Mouse (Mus musculus): ENCODE results near the gene Ptpa. TPM values are rescaled to one million over a fixed set of nuclear protein-coding genes. Genes with fewer than 3 reads are reported as not detected.

Ptpa gene
- polyA plus RNA-seq, 1 experiment from 2014 or later = 66.6 TPM

- Histone ChIP-seq H3K4me3 (ENCODE audit: low read depth, low read length) (peak overlapping the region; percentile 92), H3K27ac (ENCODE audit: low read depth, low read length) (peak overlapping the region; percentile 80), H3K9ac (ENCODE audit: low read length) (peak overlapping the region; percentile 95), H3K27me3 (replicated peaks; ENCODE audit: control insufficient read depth, insufficient read depth, low read length) (no peaks in the 10 kb centered on the region), H3K36me3 (ENCODE audit: control insufficient read depth, insufficient read depth, low read length) (no peaks in the 10 kb centered on the region), H3K4me1 (ENCODE audit: control insufficient read depth, insufficient read depth, low read length) (peaks cover 16% of the 10 kb centered on the region; the same call in 1 of the 2 replicates), H3K9me3 (replicated peaks; ENCODE audit: control insufficient read depth, low read length) (no peaks in the 10 kb centered on the region), H3K4me2 (ENCODE audit: low read length) (peak overlapping the region; percentile 87)
- DNase-seq (ENCODE audit: low spot score) (peak; percentile 18), ATAC-seq (no peak)
- WGBS = 9% methylated on average over 8 of the region's 8 CpGs
These were observed 55.2 kb downstream of the Ptpa start for GRCm38 (mm10) chr2:30471051-30471450.

GRCm38 (mm10) chr2:30471795-30472720 lies 56.2 kb downstream of the Ptpa start:
- peak overlapping the region; percentile 95 for H3K9ac ChIP-seq (ENCODE audit: low read length)
- ATAC-seq (peak; percentile 30), DNase-seq (ENCODE audit: low spot score) (peak; percentile 91)
- H3K4me2 ChIP-seq (ENCODE audit: low read length) = peak overlapping the region; percentile 87
- peaks cover 16% of the 10 kb centered on the region; the same call in 1 of the 2 replicates for H3K4me1 ChIP-seq (ENCODE audit: control insufficient read depth, insufficient read depth, low read length)
- WGBS = under 1% methylated on average over 45 of the region's 51 CpGs
- no peaks in the 10 kb centered on the region for H3K36me3 ChIP-seq (ENCODE audit: control insufficient read depth, insufficient read depth, low read length)
- peak overlapping the region; percentile 90 for H3K27ac ChIP-seq (ENCODE audit: low read depth, low read length)
- H3K4me3 ChIP-seq (ENCODE audit: low read depth, low read length) = peak overlapping the region; percentile 92
- no peaks in the 10 kb centered on the region for H3K9me3 ChIP-seq (replicated peaks; ENCODE audit: control insufficient read depth, low read length)
- H3K27me3 ChIP-seq (replicated peaks; ENCODE audit: control insufficient read depth, insufficient read depth, low read length) = no peaks in the 10 kb centered on the region

- H3K27ac ChIP-seq (ENCODE audit: low read depth, low read length) = peak overlapping the region; percentile 90
- no peaks in the 10 kb centered on the region for H3K27me3 ChIP-seq (replicated peaks; ENCODE audit: control insufficient read depth, insufficient read depth, low read length)
- DNase-seq (ENCODE audit: low spot score) (peak; percentile 58), ATAC-seq (no peak)
- no peaks in the 10 kb centered on the region for H3K9me3 ChIP-seq (replicated peaks; ENCODE audit: control insufficient read depth, low read length)
- H3K4me3 ChIP-seq (ENCODE audit: low read depth, low read length) = peak overlapping the region; percentile 92
- H3K36me3 ChIP-seq (ENCODE audit: control insufficient read depth, insufficient read depth, low read length) = no peaks in the 10 kb centered on the region
- H3K9ac ChIP-seq (ENCODE audit: low read length) = peak overlapping the region; percentile 95
- H3K4me2 ChIP-seq (ENCODE audit: low read length) = peak overlapping the region; percentile 87
- WGBS = under 1% methylated on average over 59 of the region's 60 CpGs
- H3K4me1 ChIP-seq (ENCODE audit: control insufficient read depth, insufficient read depth, low read length) = peaks cover 16% of the 10 kb centered on the region; the same call in 1 of the 2 replicates
These were observed 57.0 kb downstream of the Ptpa start for GRCm38 (mm10) chr2:30472731-30473351.

- H3K27ac ChIP-seq (ENCODE audit: low read depth, low read length) = peak overlapping the region; percentile 90
- no peaks in the 10 kb centered on the region for H3K27me3 ChIP-seq (replicated peaks; ENCODE audit: control insufficient read depth, insufficient read depth, low read length)
- H3K4me1 ChIP-seq (ENCODE audit: control insufficient read depth, insufficient read depth, low read length) = peaks cover 16% of the 10 kb centered on the region; the same call in 1 of the 2 replicates
- DNase-seq (ENCODE audit: low spot score) = peak; percentile 72
- ATAC-seq = peak; percentile 42
- H3K4me2 ChIP-seq (ENCODE audit: low read length) = peak overlapping the region; percentile 87
- H3K9ac ChIP-seq (ENCODE audit: low read length) = peak overlapping the region; percentile 95
- WGBS = under 1% methylated on average over 49 of the region's 80 CpGs
- H3K9me3 ChIP-seq (replicated peaks; ENCODE audit: control insufficient read depth, low read length) = no peaks in the 10 kb centered on the region
- H3K4me3 ChIP-seq (ENCODE audit: low read depth, low read length) = peak overlapping the region; percentile 92
- no peaks in the 10 kb centered on the region for H3K36me3 ChIP-seq (ENCODE audit: control insufficient read depth, insufficient read depth, low read length)
These were observed 57.7 kb downstream of the Ptpa start for GRCm38 (mm10) chr2:30473431-30474031.

GRCm38 (mm10) chr2:30474039-30474438 lies 58.2 kb downstream of the Ptpa start, which contains the start of gene Ier5l:
Gene Ier5l (minus strand): TSS chr2:30474219.
- peak within 1 kb of the TSS; percentile 87 for H3K4me2 ChIP-seq (ENCODE audit: low read length)
- peaks cover 16% of the 10 kb centered on the region; the same call in 1 of the 2 replicates for H3K4me1 ChIP-seq (ENCODE audit: control insufficient read depth, insufficient read depth, low read length)
- H3K4me3 ChIP-seq (ENCODE audit: low read depth, low read length) = peak within 1 kb of the TSS; percentile 92
- H3K27me3 ChIP-seq (replicated peaks; ENCODE audit: control insufficient read depth, insufficient read depth, low read length) = no peaks in the 10 kb centered on the region
- ATAC-seq (peak; percentile 90), DNase-seq (ENCODE audit: low spot score) (peak; percentile 98)
- no peaks in the 10 kb centered on the region for H3K36me3 ChIP-seq (ENCODE audit: control insufficient read depth, insufficient read depth, low read length)
- peak within 1 kb of the TSS; percentile 95 for H3K9ac ChIP-seq (ENCODE audit: low read length)
- under 1% methylated on average over 37 of the region's 37 CpGs for WGBS
- peak within 1 kb of the TSS; percentile 90 for H3K27ac ChIP-seq (ENCODE audit: low read depth, low read length)
- no peaks in the 10 kb centered on the region for H3K9me3 ChIP-seq (replicated peaks; ENCODE audit: control insufficient read depth, low read length)

- WGBS = 34% methylated on average over 4 of the region's 4 CpGs
- Histone ChIP-seq H3K4me2 (ENCODE audit: low read length) (peak overlapping the region; percentile 87), H3K27me3 (replicated peaks; ENCODE audit: control insufficient read depth, insufficient read depth, low read length) (no peaks in the 10 kb centered on the region), H3K9ac (ENCODE audit: low read length) (peak overlapping the region; percentile 57; the same call in 1 of the 2 replicates), H3K27ac (ENCODE audit: low read depth, low read length) (no peak overlapping the region), H3K9me3 (replicated peaks; ENCODE audit: control insufficient read depth, low read length) (no peaks in the 10 kb centered on the region), H3K4me3 (ENCODE audit: low read depth, low read length) (peak overlapping the region; percentile 92), H3K4me1 (ENCODE audit: control insufficient read depth, insufficient read depth, low read length) (peaks cover 16% of the 10 kb centered on the region; the same call in 1 of the 2 replicates), H3K36me3 (ENCODE audit: control insufficient read depth, insufficient read depth, low read length) (no peaks in the 10 kb centered on the region)
- ATAC-seq = no peak
- DNase-seq (ENCODE audit: low spot score) = no peak
These were observed 58.9 kb downstream of the Ptpa start for GRCm38 (mm10) chr2:30474776-30475175.

- DNase-seq (ENCODE audit: low spot score) (no peak), ATAC-seq (no peak)
- H3K27me3 ChIP-seq (replicated peaks; ENCODE audit: control insufficient read depth, insufficient read depth, low read length) = no peaks in the 10 kb centered on the region
- H3K4me2 ChIP-seq (ENCODE audit: low read length) = no peak overlapping the region
- no peak overlapping the region for H3K4me3 ChIP-seq (ENCODE audit: low read depth, low read length)
- no peak overlapping the region for H3K27ac ChIP-seq (ENCODE audit: low read depth, low read length)
- 90% methylated on average over 7 of the region's 7 CpGs for WGBS
- H3K9me3 ChIP-seq (replicated peaks; ENCODE audit: control insufficient read depth, low read length) = no peaks in the 10 kb centered on the region
- H3K9ac ChIP-seq (ENCODE audit: low read length) = no peak overlapping the region
- H3K4me1 ChIP-seq (ENCODE audit: control insufficient read depth, insufficient read depth, low read length) = peaks cover 16% of the 10 kb centered on the region; the same call in 1 of the 2 replicates
- no peaks in the 10 kb centered on the region for H3K36me3 ChIP-seq (ENCODE audit: control insufficient read depth, insufficient read depth, low read length)
These were observed 59.6 kb downstream of the Ptpa start for GRCm38 (mm10) chr2:30475457-30475856.

- Histone ChIP-seq H3K4me2 (ENCODE audit: low read length) (no peak overlapping the region), H3K9ac (ENCODE audit: low read length) (no peak overlapping the region), H3K27me3 (replicated peaks; ENCODE audit: control insufficient read depth, insufficient read depth, low read length) (no peaks in the 10 kb centered on the region), H3K36me3 (ENCODE audit: control insufficient read depth, insufficient read depth, low read length) (no peaks in the 10 kb centered on the region), H3K4me1 (ENCODE audit: control insufficient read depth, insufficient read depth, low read length) (peaks cover 12% of the 10 kb centered on the region; the same call in 1 of the 2 replicates), H3K27ac (ENCODE audit: low read depth, low read length) (no peak overlapping the region), H3K9me3 (replicated peaks; ENCODE audit: control insufficient read depth, low read length) (no peaks in the 10 kb centered on the region), H3K4me3 (ENCODE audit: low read depth, low read length) (no peak overlapping the region)
- 75% methylated on average over 2 of the region's 2 CpGs for WGBS
- no peak for DNase-seq (ENCODE audit: low spot score)
- no peak for ATAC-seq
These were observed 60.4 kb downstream of the Ptpa start for GRCm38 (mm10) chr2:30476241-30476640.

Measured in forebrain, embryonic 14.5 days (tissue).